10 mouse cellular contexts compared by ENCODE assay signal in genomic region chr10:83266731-83267130, GRCm38 (mm10).
DNase-seq lines count a peak whose midpoint lies in the region; ATAC-seq lines count a peak whose summit lies in the region.
"Had no signal": no experiment of that assay in that cellular context is flagged by ENCODE, and none has a peak within 500 bp of the region (broad histone marks: within the 10 kb centered on the region; RNA-seq: fewer than 3 reads in every experiment).

No protein-coding gene starts in this region.

- no peak overlapping the region for H3K4me2 ChIP-seq in liver, embryonic 12.5 days
- H3K4me2 ChIP-seq: heart, embryonic 15.5 days had no signal

- 69% methylated on average over 13 of the region's 13 CpGs for WGBS in liver, embryonic 12.5 days (ENCODE audit: insufficient replicate concordance)

- no peaks in the 10 kb centered on the region for H3K27me3 ChIP-seq in liver, embryonic 12.5 days (replicated peaks)
- H3K27me3 ChIP-seq: heart, embryonic 15.5 days had no signal

- intact Hi-C loops in left cerebral cortex, postnatal 14 days (cut with DNase I) = no loop called here

- no peak overlapping the region for H3K9ac ChIP-seq in liver, embryonic 12.5 days
- H3K9ac ChIP-seq: heart, embryonic 15.5 days had no signal

- no peaks in the 10 kb centered on the region for H3K4me1 ChIP-seq in liver, embryonic 12.5 days
- H3K4me1 ChIP-seq: heart, embryonic 15.5 days had no signal

- H3K27ac ChIP-seq in liver, embryonic 12.5 days = no peak overlapping the region
- H3K27ac ChIP-seq: heart, embryonic 15.5 days; macrophage had no signal

- no peak overlapping the region for H3K4me3 ChIP-seq in liver, embryonic 12.5 days
- H3K4me3 ChIP-seq: heart, embryonic 15.5 days had no signal

- peak; percentile 46 to 65 for DNase-seq in frontal cortex, adult 2 months (ENCODE audit: extremely low spot score in 1 of 2, low spot score in 1 of 2)
- no peak for DNase-seq in frontal cortex, postnatal 25 days (ENCODE audit: low spot score in 2 of 2)
- DNase-seq in embryo, embryonic 11 days = peak; percentile 30
- peak; percentile 44 to 53 for DNase-seq in left cerebral cortex, postnatal 14 days (ENCODE audit: low spot score in 2 of 2)
- peak; percentile 41 to 62 for DNase-seq in right cerebral cortex, postnatal 10 days (ENCODE audit: low spot score in 2 of 2)
- no peak for DNase-seq in urinary bladder, postnatal 14 days (ENCODE audit: low spot score)
- DNase-seq in adrenal gland, adult 8-10 months = no peak

- ATAC-seq in liver, embryonic 12.5 days = no peak

- H3K36me3 ChIP-seq in liver, embryonic 12.5 days = no peaks in the 10 kb centered on the region
- H3K36me3 ChIP-seq: heart, embryonic 15.5 days had no signal

- H3K9me3 ChIP-seq in liver, embryonic 12.5 days (replicated peaks) = no peaks in the 10 kb centered on the region
- H3K9me3 ChIP-seq: heart, embryonic 15.5 days had no signal

Comparison
In these comparisons a context has a peak if more than half of its experiments do, and no peak if none do; other contexts are left out.
1. DNase-seq: peak in frontal cortex, adult 2 months (2 of 2), embryo, embryonic 11 days (single experiment), left cerebral cortex, postnatal 14 days (2 of 2) and right cerebral cortex, postnatal 10 days (2 of 2); none in frontal cortex, postnatal 25 days (0 of 2), urinary bladder, postnatal 14 days (single experiment) and adrenal gland, adult 8-10 months (single experiment).